Mouse (Mus musculus) MEL-GATA-1-ER (cell line): Measurements from ENCODE around the gene Mdm4.

Source experiments
- DNase-seq: peaks from one replicate; pipeline ENCODE4 v3.0.0-alpha.2; 2012; ENCODE audit warnings: low read depth; ENCODE audit errors: extremely low read depth

Mdm4 gene

GRCm38 (mm10) chr1:132947811-132948210 is 82.5 kb downstream of the Mdm4 start:
- DNase-seq: no peak

GRCm38 (mm10) chr1:132945826-132946225 is 84.5 kb downstream of the Mdm4 start:
- no peak for DNase-seq

- DNase-seq: no peak
These were observed 91.4 kb downstream of the Mdm4 start for GRCm38 (mm10) chr1:132938975-132939374.

DNA sequence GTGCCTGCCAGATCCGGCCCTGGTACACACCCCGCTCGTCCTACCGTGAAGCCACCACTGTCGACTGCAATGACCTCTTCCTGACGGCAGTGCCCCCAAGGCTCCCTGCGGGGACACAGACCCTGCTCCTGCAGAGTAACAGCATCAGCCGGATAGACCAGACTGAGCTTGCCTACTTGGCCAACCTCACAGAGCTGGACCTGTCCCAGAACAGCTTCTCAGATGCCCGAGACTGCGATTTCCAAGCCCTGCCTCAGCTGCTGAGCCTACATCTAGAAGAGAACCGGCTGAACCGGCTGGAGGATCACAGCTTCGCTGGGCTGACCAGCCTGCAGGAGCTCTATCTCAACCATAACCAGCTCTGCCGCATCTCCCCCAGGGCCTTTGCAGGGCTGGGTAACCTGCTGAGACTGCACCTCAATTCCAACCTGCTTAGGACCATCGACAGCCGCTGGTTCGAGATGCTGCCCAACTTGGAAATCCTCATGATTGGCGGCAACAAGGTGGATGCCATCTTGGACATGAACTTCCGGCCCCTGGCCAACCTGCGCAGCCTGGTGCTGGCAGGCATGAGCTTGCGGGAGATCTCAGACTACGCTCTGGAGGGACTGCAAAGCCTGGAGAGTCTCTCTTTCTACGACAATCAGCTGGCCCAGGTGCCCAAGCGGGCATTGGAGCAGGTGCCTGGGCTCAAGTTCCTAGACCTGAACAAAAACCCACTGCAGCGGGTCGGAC is 92.9 kb downstream of the Mdm4 start:
- DNase-seq: no peak

DNA sequence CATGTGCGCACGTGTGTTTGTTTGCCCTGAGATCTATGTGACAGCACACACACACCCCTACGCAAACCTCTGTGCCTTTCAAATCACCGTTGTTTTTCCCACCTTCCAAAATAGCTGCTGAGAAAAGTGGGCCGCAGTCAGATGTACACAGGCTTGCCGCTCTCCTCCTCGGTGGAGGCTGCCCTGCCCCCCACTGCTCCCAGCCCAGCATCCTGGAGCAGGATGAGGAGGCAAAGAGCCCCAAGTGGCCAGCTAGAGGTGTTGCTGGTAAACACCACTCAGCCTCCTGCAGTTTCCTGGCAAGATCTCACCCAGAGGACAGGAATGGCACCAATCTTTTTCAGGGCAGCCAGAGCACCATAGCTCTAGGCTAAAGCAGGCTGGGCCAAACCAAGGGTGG is 95.5 kb downstream of the Mdm4 start:
- DNase-seq: no peak

- no peak for DNase-seq
These were observed 97.9 kb downstream of the Mdm4 start for GRCm38 (mm10) chr1:132932421-132932820.

DNA sequence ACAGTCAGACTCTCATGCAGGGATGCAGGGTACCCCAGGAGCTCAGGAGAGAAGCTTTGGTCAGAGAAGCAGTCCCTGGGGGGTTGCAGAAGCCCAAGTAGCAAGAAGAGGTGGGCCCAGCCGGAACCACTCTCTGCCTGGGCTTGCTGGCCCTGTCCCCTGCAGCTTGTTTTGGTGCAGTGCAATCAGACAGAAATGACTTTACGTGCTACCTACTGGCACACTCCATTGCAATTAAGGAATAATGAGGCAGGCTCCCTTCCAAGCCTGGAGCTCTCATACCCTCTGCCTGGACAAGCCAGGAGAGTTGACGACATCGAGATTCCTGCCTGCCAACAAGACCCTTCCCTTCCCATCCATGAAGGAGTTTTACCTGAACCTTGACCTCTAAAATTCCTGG is 100.1 kb downstream of the Mdm4 start:
- no peak for DNase-seq

- no peak for DNase-seq
These were observed 101.5 kb downstream of the Mdm4 start for GRCm38 (mm10) chr1:132928907-132929250.

GRCm38 (mm10) chr1:132928032-132928906 is 102.1 kb downstream of the Mdm4 start:
- DNase-seq: no peak

- DNase-seq: no peak
These were observed 105.1 kb downstream of the Mdm4 start for GRCm38 (mm10) chr1:132925270-132925669.

- no peak for DNase-seq
These were observed 108.1 kb downstream of the Mdm4 start for GRCm38 (mm10) chr1:132922257-132922656.

- DNase-seq: no peak
These were observed 109.3 kb downstream of the Mdm4 start for GRCm38 (mm10) chr1:132921071-132921470.

GRCm38 (mm10) chr1:132919258-132919657 is 111.1 kb downstream of the Mdm4 start:
- DNase-seq: no peak

DNA sequence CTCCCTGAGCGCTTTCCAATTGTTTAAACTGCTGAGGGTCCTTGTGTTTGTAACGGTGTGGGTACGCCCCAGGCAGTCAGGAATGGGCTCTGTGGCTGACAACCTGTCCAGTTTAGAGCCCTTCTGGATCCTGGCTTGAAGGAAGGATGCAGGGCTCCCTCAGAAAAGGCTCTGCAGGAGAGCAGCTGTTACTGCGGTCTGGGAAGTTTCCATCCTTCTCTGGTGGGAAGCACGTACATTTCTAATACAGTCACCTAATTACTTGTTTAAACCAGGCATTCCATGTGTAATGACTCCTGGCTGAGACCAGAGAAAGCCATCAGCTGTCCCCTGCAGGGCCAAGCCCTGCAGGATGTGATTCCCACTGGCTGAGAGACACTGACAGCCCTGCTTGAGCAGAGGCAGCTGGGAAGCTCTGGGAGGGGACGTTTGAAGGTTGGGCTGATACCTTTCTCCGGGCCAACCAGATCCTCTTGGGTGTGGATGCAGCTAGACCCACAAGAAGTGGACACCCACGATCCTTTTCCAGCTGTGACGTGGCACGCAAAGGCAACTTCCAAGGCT is 112.2 kb downstream of the Mdm4 start:
- no peak for DNase-seq

- no peak for DNase-seq
These were observed 112.8 kb downstream of the Mdm4 start for GRCm38 (mm10) chr1:132917554-132917953.

DNA sequence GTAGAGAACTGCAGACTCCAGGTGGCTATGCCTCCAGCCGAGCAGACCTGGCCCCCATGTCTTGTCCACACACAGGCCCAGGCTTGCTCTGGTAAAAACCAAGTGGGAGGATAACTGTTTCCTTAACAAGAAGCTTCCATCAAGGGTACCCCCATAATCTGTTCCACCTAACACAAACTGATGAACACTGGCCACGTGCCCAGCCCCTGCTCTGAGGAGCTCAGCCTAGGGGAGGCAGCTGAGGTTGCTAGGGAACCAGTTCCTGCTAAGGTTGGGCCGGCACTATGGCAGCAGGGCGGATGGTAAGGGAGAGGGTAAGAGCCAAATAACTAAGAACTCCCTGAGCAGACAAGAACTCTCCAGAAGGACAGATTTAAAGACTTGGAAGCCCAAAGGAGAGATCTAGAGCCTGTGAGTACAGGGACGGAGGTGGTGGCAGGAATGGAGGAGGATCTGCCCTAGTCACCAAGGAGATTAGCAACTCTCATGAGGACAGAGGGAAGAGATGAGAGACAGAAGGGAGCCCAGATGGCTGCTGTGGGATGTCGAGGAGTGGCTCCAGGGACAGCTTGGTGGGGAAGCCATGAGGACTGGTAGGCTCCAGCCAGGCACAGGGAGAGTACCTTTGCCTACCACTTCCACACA is 114.4 kb downstream of the Mdm4 start:
- no peak for DNase-seq

DNA sequence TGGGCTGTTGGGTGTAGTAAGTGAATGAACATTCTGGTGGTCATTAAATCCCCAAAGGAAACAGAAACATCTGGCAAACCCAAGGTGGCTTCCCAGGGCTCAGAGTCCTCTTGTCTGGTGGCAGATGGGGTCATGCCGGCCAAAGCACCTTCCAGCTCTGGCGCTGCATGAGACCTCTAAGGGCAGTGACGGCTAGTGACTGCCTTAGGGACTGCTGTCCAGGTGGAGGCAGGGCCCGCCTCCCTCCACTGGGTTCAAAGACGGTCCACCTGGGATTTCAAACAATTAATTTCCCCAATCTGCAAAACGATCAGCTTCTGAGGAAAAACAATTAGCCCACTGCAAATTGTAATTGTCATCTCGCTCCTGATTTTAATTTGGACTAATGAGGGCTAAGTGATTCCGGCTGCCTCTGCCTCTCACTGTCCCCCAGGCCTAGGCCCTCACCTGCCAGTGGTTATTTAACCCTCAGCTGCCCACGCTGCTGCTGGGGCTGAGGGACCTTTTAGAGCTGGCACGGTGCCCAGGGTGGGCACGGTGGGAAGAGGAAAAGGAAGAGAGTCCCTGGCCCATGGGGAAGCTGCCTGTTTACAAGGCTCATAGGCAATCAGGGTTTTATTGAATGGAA is 119.8 kb downstream of the Mdm4 start:
- no peak for DNase-seq

GRCm38 (mm10) chr1:132909951-132910350 is 120.4 kb downstream of the Mdm4 start:
- no peak for DNase-seq
